Mouse (Mus musculus) hindbrain, embryonic 16.5 days (tissue): ENCODE results near the gene Ddx5. TPM values are rescaled to one million over a fixed set of nuclear protein-coding genes. Genes with fewer than 3 reads are reported as not detected.
A peak's percentile ranks its signal among the peaks of the same experiment; 100 is the strongest.
"Not testable (repeated sequence)": the region's sequence is repeated elsewhere in the genome, so short reads cannot be mapped to it uniquely, and the experiment has no call there.

Source experiments
- ATAC-seq: fragments of 200-750 bp; cut with Nextera tagmentation; 2 replicates; pipeline ENCODE4 v1.8.0; 2017; ENCODE audit warnings: moderate TSS enrichment, moderate library complexity
- H3K27ac ChIP-seq: fragments of 300-500 bp; sonication (generic); 2 replicates; pipeline ENCODE4 v1.5.1; 2014; ENCODE audit warnings: low read depth, mild to moderate bottlenecking, control low read depth, low read length, moderate library complexity
- H3K27me3 ChIP-seq: fragments of 300-500 bp; sonication (generic); replicated peaks from 2 replicates; pipeline ENCODE4 v1.6.1; 2014; ENCODE audit warnings: low read length; ENCODE audit not compliant: control insufficient read depth, insufficient read depth
- H3K36me3 ChIP-seq: fragments of 300-500 bp; sonication (generic); 2 replicates; pipeline ENCODE4 v1.6.1; 2014; ENCODE audit warnings: mild to moderate bottlenecking, low read length, moderate library complexity, mixed read lengths; ENCODE audit not compliant: control insufficient read depth, insufficient read depth
- H3K4me1 ChIP-seq: fragments of 300-500 bp; sonication (generic); 2 replicates; pipeline ENCODE4 v1.6.1; 2014; ENCODE audit warnings: low read depth, low read length; ENCODE audit not compliant: control insufficient read depth, insufficient read depth
- H3K4me2 ChIP-seq: fragments of 300-500 bp; sonication (generic); 2 replicates; pipeline ENCODE4 v1.6.1; 2014; ENCODE audit warnings: mild to moderate bottlenecking, low read length, control low read depth, moderate library complexity
- H3K4me3 ChIP-seq: fragments of 300-500 bp; sonication (generic); 2 replicates; pipeline ENCODE4 v1.5.1; 2014; ENCODE audit warnings: mild to moderate bottlenecking, low read length, control low read depth, moderate library complexity
- H3K9ac ChIP-seq: fragments of 300-500 bp; sonication (generic); 2 replicates; pipeline ENCODE4 v1.6.1; 2014; ENCODE audit warnings: low read depth, mild to moderate bottlenecking, control low read depth, low read length, moderate library complexity
- H3K9me3 ChIP-seq: fragments of 300-500 bp; sonication (generic); 2 replicates; pipeline ENCODE4 v1.6.1; 2014; ENCODE audit warnings: mild to moderate bottlenecking, low read length, moderate library complexity; ENCODE audit not compliant: control insufficient read depth
- WGBS: fragments of 180-500 bp; shearing (Covaris S2); extraction: QIAGEN DNeasy Blood & Tissue Kit; methylation state at CpG from one replicate; pipeline ENCODE4 v1.1.7; 2014; 5-methylcytosine and 5-hydroxymethylcytosine counted together
- microRNA-seq: library from miRNA; unstranded; fragments of <30 nt; microRNA quantifications from one replicate; pipeline ENCODE4, GENCODE M21; 2017
- polyA plus RNA-seq: library from polyadenylated mRNA; unstranded; fragments of >200 nt; fragmentation: Nextera tagmentation; extraction: Ambion mirVana; gene quantifications from 2 replicates; pipeline ENCODE4 v1.2.1, GENCODE M21; 2015

The Ddx5 gene
- polyA plus RNA-seq, 1 experiment from 2014 or later = 315 TPM

DNA sequence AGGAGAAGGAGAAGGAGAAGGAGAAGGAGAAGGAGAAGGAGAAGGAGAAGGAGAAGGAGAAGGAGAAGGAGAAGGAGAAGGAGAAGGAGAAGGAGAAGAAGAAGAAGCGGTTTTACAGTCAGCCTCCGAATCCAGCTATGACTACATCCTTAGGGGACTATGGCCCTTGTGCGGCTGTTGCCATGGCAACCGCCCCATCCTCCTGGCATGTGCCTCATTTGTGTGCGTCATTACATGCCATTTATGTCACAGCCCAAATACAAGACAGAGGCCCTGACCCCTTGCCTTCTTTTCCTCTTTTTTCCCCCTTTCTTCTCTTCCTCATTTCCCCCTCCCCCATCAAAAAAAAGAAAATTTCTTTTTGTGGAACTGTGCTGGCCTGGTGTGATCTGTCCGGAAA lies 47.8 kb downstream of the Ddx5 start:
- ATAC-seq = no peak
- H3K4me1 ChIP-seq = peaks cover 14% of the 10 kb centered on the region
- no peak overlapping the region for H3K4me3 ChIP-seq
- no peak overlapping the region for H3K4me2 ChIP-seq
- WGBS = 20% methylated on average over 6 of the region's 6 CpGs
- H3K9ac ChIP-seq = no peak overlapping the region
- H3K27ac ChIP-seq = no peak overlapping the region
- no peaks in the 10 kb centered on the region for H3K36me3 ChIP-seq
- H3K9me3 ChIP-seq = no peaks in the 10 kb centered on the region
- H3K27me3 ChIP-seq = no peaks in the 10 kb centered on the region

DNA sequence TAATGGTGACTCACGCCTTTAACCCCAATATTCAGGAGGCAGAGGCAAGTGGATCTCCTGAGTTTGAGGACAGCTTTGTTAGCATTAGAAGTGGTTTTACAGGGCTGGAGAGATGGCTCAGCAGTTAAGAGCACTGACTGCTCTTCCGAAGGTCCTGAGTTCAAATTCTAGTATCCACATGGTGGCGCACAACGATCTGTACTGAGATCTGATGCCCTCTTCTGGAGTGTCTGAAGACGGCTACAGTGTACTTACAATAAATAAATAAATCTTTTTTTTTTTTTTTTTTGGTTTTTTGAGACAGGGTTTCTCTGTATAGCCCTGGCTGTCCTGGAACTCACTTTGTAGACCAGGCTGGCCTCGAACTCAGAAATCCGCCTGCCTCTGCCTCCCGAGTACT lies 48.3 kb downstream of the Ddx5 start:
- H3K4me1 ChIP-seq = peaks cover 14% of the 10 kb centered on the region
- H3K9ac ChIP-seq, H3K27ac ChIP-seq, H3K4me3 ChIP-seq, H3K9me3 ChIP-seq, H3K27me3 ChIP-seq, H3K4me2 ChIP-seq, H3K36me3 ChIP-seq, ATAC-seq: not testable (repeated sequence)
- WGBS = 87% methylated on average over 8 of the region's 8 CpGs

DNA sequence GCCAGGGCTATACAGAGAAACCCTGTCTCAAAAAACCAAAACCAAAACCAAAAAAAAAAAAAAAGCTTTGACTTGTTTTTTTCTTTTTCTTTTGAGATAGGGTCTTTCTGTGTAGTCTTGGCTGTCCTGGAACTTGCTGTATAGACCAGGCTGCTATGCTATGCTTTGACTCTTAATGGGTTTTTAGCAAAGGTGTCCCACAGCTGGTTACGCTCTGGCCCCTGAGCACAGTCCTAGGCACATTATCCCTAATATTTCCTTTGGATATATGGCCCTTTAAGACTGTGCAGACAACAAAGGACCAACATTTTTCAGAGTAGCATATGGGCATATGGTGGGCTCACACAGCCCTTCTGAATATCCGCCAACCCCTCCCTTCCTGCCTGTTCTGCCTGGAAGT lies 49.9 kb downstream of the Ddx5 start:
- no peak for ATAC-seq
- WGBS = 90% methylated on average over 2 of the region's 2 CpGs
- H3K4me1 ChIP-seq = peaks cover 14% of the 10 kb centered on the region

DNA sequence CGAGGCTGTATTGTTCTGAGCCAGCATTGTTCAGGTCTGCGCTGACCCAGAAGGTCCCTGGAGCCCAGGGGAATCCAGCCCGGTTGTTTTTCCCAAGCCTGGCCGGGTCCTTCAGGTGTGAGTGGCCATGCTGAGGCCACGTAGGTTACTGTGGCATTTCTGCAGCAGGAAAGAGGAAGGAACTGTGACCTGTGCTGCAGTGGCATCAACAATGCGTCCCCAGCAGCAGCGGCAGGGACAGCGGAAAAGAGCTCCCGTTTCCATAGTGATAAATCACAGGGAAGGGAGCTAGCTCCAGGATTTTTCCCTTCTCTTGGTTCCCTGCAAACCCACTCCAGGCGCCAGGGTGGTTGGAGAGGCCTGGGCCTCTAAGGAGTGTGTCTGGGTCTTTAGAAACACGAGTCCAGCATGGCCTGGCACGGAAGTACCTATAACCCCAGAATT lies 51.8 kb downstream of the Ddx5 start:
- Histone ChIP-seq H3K27ac (peak overlapping the region; percentile 77), H3K4me3 (no peak overlapping the region), H3K9me3 (no peaks in the 10 kb centered on the region), H3K4me1 (peaks cover 14% of the 10 kb centered on the region), H3K9ac (peak overlapping the region; percentile 37), H3K27me3 (no peaks in the 10 kb centered on the region), H3K4me2 (peak overlapping the region; percentile 16), H3K36me3 (no peaks in the 10 kb centered on the region)
- ATAC-seq = peak; percentile 86
- WGBS = 6% methylated on average over 12 of the region's 12 CpGs

More for the DNA sequence above, 49.9 kb downstream of the Ddx5 start:
- Histone ChIP-seq H3K9me3 (no peaks in the 10 kb centered on the region), H3K27ac (no peak overlapping the region), H3K27me3 (no peaks in the 10 kb centered on the region), H3K9ac (no peak overlapping the region), H3K4me3 (no peak overlapping the region), H3K36me3 (no peaks in the 10 kb centered on the region), H3K4me2 (no peak overlapping the region)

DNA sequence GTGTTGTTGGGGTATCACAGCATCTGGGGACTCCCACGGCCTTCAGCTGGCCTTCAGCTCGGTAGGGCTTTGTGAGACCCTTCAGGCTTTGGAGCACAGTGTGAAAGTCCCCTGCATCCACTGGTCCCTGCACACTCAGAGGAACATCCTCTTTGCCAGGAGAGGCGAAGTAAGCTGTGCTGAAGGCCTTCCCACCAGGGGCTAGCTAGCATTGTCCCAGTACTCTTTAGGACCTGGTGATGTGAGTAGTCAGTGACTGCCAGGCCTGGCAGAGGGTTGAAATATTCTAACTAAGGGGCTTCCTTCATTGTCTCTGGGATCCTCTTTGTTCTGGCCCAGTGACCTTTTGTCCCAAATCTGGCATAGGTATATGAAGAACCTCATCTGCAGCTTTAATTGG lies 52.4 kb downstream of the Ddx5 start:
- H3K36me3 ChIP-seq = no peaks in the 10 kb centered on the region
- peaks cover 14% of the 10 kb centered on the region for H3K4me1 ChIP-seq
- peak overlapping the region; percentile 37 for H3K9ac ChIP-seq
- peak overlapping the region; percentile 77 for H3K27ac ChIP-seq
- H3K4me3 ChIP-seq = no peak overlapping the region
- WGBS = 32% methylated on average over 3 of the region's 3 CpGs
- H3K9me3 ChIP-seq = no peaks in the 10 kb centered on the region
- ATAC-seq = no peak
- H3K4me2 ChIP-seq = no peak overlapping the region
- no peaks in the 10 kb centered on the region for H3K27me3 ChIP-seq

DNA sequence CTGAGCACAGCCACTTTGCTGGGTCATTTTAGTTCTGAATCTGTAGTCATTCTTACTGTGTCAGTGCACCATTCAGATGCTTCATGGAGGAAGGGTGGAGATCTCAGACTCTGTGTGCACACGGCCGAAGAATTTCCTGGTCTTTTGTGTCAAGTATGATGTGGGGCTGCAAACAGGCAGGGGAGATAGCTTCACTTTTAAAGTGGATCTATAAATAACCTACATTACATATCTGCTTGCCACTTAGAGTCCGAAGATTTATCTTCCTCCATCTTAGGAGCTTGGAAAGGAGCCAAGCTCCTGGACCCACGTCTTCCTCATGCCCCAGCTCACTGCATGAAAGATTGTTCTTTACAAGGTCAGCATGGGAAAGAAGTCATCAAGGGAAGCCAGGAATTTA lies 58.3 kb downstream of the Ddx5 start:
- H3K9me3 ChIP-seq = no peaks in the 10 kb centered on the region
- H3K9ac ChIP-seq = no peak overlapping the region
- H3K27ac ChIP-seq = no peak overlapping the region
- no peak overlapping the region for H3K4me2 ChIP-seq
- no peaks in the 10 kb centered on the region for H3K4me1 ChIP-seq
- H3K27me3 ChIP-seq = no peaks in the 10 kb centered on the region
- no peaks in the 10 kb centered on the region for H3K36me3 ChIP-seq
- ATAC-seq = no peak
- 79% methylated on average over 4 of the region's 4 CpGs for WGBS
- H3K4me3 ChIP-seq = no peak overlapping the region

Small RNA genes lying within 50 kb of the gene (microRNA-seq; reads per million reads assigned to microRNA genes)
- gene Gm25994 = not detected
- gene Mir3064 = 11.9 reads per million, percentile 28 among the genes with 10 or more reads in this experiment

Other genes with a start within 250 kb of the Ddx5 start
- 29.5 and 38.4 TPM in 2 replicates for gene Tex2, start 175.8 kb downstream of the Ddx5 start, polyA plus RNA-seq
- 16.4 and 21.0 TPM in 2 replicates for gene Pecam1, start 38.6 kb downstream of the Ddx5 start, polyA plus RNA-seq
- gene Milr1, start 38.0 kb downstream of the Ddx5 start, polyA plus RNA-seq = 0.42 and 0.56 TPM in 2 replicates
- gene Polg2, start 9.6 kb downstream of the Ddx5 start, polyA plus RNA-seq = 9.1 and 9.9 TPM in 2 replicates
- 12.2 and 15.3 TPM in 2 replicates for gene Cep95, start 67 bp upstream of the Ddx5 start, polyA plus RNA-seq
- gene Smurf2, start 131.5 kb upstream of the Ddx5 start, polyA plus RNA-seq = 9.6 and 10.6 TPM in 2 replicates
- 132 and 165 TPM in 2 replicates for gene Kpna2, start 210.4 kb upstream of the Ddx5 start, polyA plus RNA-seq
- gene 1810010H24Rik, start 236.5 kb upstream of the Ddx5 start, polyA plus RNA-seq = 4.7 and 5.1 TPM in 2 replicates